Mouse (Mus musculus): ENCODE data around the gene Mgat4e.

DNA sequence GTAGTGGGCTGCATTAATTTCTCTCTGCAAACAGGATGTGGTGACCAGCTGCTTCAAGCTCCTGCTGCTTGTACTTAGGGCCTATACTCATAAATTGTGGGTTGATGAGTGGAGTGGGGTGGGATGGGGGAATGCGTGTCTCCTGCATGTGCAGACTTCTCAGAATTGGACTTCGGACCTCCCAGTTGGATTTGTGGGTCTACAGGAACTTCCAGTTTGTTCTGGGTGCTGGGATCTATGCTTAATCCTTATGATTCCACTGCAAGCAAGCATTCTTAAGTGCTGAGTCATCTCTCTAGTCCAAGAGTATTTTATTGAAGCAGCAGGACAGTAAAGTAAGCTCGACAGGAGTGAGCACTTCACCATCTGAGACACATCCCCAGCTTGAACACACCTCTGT lies 34.1 kb upstream of the Mgat4e start:
- TF ChIP-seq CTCF (IDR thresholded peaks at IDR 0.05; ENCODE audit: control insufficient read depth, insufficient read depth, insufficient read length) = no peak
- no peak for TF ChIP-seq MAX (IDR thresholded peaks at IDR 0.05)
- TF ChIP-seq CEBPB (IDR thresholded peaks at IDR 0.05; ENCODE audit: low read depth) = no peak
- TF ChIP-seq MYOD1 (IDR thresholded peaks at IDR 0.05; ENCODE audit: control insufficient read depth, insufficient read length, low read depth) = no peak
- TF ChIP-seq USF1 (IDR thresholded peaks at IDR 0.05; ENCODE audit: low read depth) = no peak
